Mouse (Mus musculus) induced T-regulatory cell, adult 2 months (primary cell): ENCODE results near the gene Rap1b.

Source experiments
- DNase-seq: peaks from one replicate; pipeline ENCODE4 v3.0.0-alpha.2; 2012; ENCODE audit warnings: low read depth

The Rap1b gene

GRCm38 (mm10) chr10:117845597-117846259, at the start of gene Rap1b:
TSS of gene Rap1b (minus strand) at chr10:117846035.
- DNase-seq: peak; percentile 96

GRCm38 (mm10) chr10:117895186-117895585, 49.4 kb upstream of the Rap1b start:
- no peak for DNase-seq

- DNase-seq: peak; percentile 69
These were observed 48.5 kb upstream of the Rap1b start for GRCm38 (mm10) chr10:117894114-117895035.

- DNase-seq: peak; percentile 38
These were observed 47.3 kb upstream of the Rap1b start for GRCm38 (mm10) chr10:117893128-117893527.

GRCm38 (mm10) chr10:117891327-117891726, 45.5 kb upstream of the Rap1b start:
- peak; percentile 18 for DNase-seq

GRCm38 (mm10) chr10:117888822-117889221, 43.0 kb upstream of the Rap1b start:
- DNase-seq: peak; percentile 18

GRCm38 (mm10) chr10:117885358-117885757, 39.5 kb upstream of the Rap1b start:
- no peak for DNase-seq

GRCm38 (mm10) chr10:117884760-117885159, 38.9 kb upstream of the Rap1b start:
- DNase-seq: no peak

GRCm38 (mm10) chr10:117883438-117883837, 37.6 kb upstream of the Rap1b start:
- DNase-seq: no peak

GRCm38 (mm10) chr10:117878628-117879027, 32.8 kb upstream of the Rap1b start:
- no peak for DNase-seq

GRCm38 (mm10) chr10:117876801-117877200, 31.0 kb upstream of the Rap1b start:
- DNase-seq: no peak

GRCm38 (mm10) chr10:117876400-117876799, 30.6 kb upstream of the Rap1b start:
- DNase-seq: no peak

GRCm38 (mm10) chr10:117874936-117875335, 29.1 kb upstream of the Rap1b start:
- DNase-seq: no peak

GRCm38 (mm10) chr10:117873952-117874351, 28.1 kb upstream of the Rap1b start:
- peak; percentile 36 for DNase-seq

GRCm38 (mm10) chr10:117872468-117872867, 26.6 kb upstream of the Rap1b start:
- DNase-seq: no peak

- peak; percentile 50 for DNase-seq
These were observed 21.5 kb upstream of the Rap1b start for GRCm38 (mm10) chr10:117867301-117867700.

- no peak for DNase-seq
These were observed 20.8 kb upstream of the Rap1b start for GRCm38 (mm10) chr10:117866641-117867040.

GRCm38 (mm10) chr10:117864695-117865094, 18.9 kb upstream of the Rap1b start:
- peak; percentile 83 for DNase-seq

- DNase-seq: peak; percentile 71
These were observed 18.4 kb upstream of the Rap1b start for GRCm38 (mm10) chr10:117864251-117864650.

- DNase-seq: no peak
These were observed 16.3 kb upstream of the Rap1b start for GRCm38 (mm10) chr10:117862014-117862580.

GRCm38 (mm10) chr10:117860958-117861357, 15.1 kb upstream of the Rap1b start:
- DNase-seq: peak; percentile 90

- no peak for DNase-seq
These were observed 14.5 kb upstream of the Rap1b start for GRCm38 (mm10) chr10:117860361-117860760.

- peak; percentile 76 for DNase-seq
These were observed 14.0 kb upstream of the Rap1b start for GRCm38 (mm10) chr10:117859800-117860199.
